Mouse (Mus musculus): ENCODE data around the gene Mrs2.

Mrs2 gene

GRCm38 (mm10) chr13:25019793-25020539 lies at the start of gene Mrs2:
Mrs2 (minus strand) TSS chr13:25020379.
- Histone ChIP-seq H3K27me3 (ENCODE audit: control insufficient read depth, insufficient read depth, low read length, poor library complexity, severe bottlenecking) (no peaks in the 10 kb centered on the region), H3K36me3 (ENCODE audit: control insufficient read depth, insufficient read depth, low read length, poor library complexity, severe bottlenecking) (no peaks in the 10 kb centered on the region)
- DNase-seq (ENCODE audit: low read depth, low spot score): peak; percentile 94

DNA sequence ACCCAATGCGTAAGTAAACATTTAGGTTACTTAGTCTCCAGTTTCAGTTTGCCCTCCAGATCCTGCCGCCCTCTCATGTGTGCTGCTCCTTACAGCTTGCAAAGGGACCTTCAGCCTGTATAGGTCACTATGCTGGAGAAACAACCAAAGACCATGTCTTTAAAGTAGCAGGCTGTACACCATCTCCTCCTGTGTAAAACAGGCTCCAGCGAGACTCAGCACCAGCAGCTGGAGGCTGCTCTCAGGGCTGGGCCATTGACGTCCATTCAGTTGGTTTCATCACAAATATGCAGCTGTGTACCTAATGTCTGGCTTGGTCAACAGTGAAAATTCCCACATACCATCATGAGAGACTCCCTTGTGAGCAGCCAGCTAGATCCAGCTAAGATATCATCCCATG lies 49.6 kb upstream of the Mrs2 start:
- H3K36me3 ChIP-seq (ENCODE audit: control insufficient read depth, insufficient read depth, low read length, poor library complexity, severe bottlenecking): no peaks in the 10 kb centered on the region
- H3K27me3 ChIP-seq (ENCODE audit: control insufficient read depth, insufficient read depth, low read length, poor library complexity, severe bottlenecking): no peaks in the 10 kb centered on the region
- DNase-seq (ENCODE audit: low read depth, low spot score): no peak

GRCm38 (mm10) chr13:25067183-25067582 lies 47.0 kb upstream of the Mrs2 start:
- no peak for DNase-seq (ENCODE audit: low read depth, low spot score)
- H3K27me3 ChIP-seq (ENCODE audit: control insufficient read depth, insufficient read depth, low read length, poor library complexity, severe bottlenecking): no peaks in the 10 kb centered on the region
- no peaks in the 10 kb centered on the region for H3K36me3 ChIP-seq (ENCODE audit: control insufficient read depth, insufficient read depth, low read length, poor library complexity, severe bottlenecking)

- Histone ChIP-seq H3K27me3 (ENCODE audit: control insufficient read depth, insufficient read depth, low read length, poor library complexity, severe bottlenecking) (no peaks in the 10 kb centered on the region), H3K36me3 (ENCODE audit: control insufficient read depth, insufficient read depth, low read length, poor library complexity, severe bottlenecking) (no peaks in the 10 kb centered on the region)
- no peak for DNase-seq (ENCODE audit: low read depth, low spot score)
Observed at GRCm38 (mm10) chr13:25066659-25067058, 46.5 kb upstream of the Mrs2 start.

DNA sequence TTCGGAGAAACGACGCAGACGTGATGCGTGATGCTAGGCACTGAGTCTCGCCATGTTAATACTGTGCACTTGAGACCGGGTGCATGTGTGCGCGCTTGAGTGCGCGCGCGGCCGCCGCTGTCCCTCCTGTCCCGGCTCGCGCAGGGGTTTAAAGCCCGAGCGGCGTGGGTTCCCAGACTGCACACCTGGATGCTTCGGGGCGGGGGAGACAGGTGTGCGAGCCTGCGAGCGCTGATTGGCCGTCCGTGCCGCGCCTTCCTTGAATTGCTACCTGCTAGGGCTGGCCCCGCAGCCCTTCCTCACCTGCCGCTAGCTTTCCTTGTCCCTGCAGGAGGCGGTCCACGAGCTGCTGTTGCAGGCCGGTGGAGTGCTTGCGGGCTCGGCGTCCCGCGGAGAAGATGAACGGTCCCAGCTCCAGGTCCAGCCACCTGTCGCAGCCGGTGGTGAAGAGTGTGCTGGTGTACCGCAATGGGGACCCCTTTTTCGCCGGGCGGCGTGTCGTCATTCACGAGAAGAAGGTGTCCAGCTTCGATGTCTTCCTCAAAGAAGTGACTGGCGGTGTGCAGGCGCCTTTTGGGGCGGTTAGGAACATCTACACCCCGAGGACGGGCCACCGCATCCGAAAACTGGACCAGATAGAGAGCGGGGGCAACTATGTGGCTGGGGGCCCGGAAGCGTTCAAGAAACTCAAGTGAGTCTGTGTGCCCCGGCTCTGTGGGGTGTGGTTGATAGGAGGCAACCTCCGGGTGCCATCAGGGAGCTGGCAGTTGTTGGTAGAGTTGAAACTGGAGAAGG lies 35.9 kb upstream of the Mrs2 start, which contains the start of gene Dcdc2a:
Gene Dcdc2a (plus strand): TSS at position 132 of the 795 bp plus-strand sequence.
- H3K36me3 ChIP-seq (ENCODE audit: control insufficient read depth, insufficient read depth, low read length, poor library complexity, severe bottlenecking): no peaks in the 10 kb centered on the region
- no peak for DNase-seq (ENCODE audit: low read depth, low spot score)
- H3K27me3 ChIP-seq (ENCODE audit: control insufficient read depth, insufficient read depth, low read length, poor library complexity, severe bottlenecking): no peaks in the 10 kb centered on the region; the same call in 1 of the 2 replicates

- no peaks in the 10 kb centered on the region; the same call in 1 of the 2 replicates for H3K27me3 ChIP-seq (ENCODE audit: control insufficient read depth, insufficient read depth, low read length, poor library complexity, severe bottlenecking)
- H3K36me3 ChIP-seq (ENCODE audit: control insufficient read depth, insufficient read depth, low read length, poor library complexity, severe bottlenecking): no peaks in the 10 kb centered on the region
- DNase-seq (ENCODE audit: low read depth, low spot score): peak; percentile 23
Observed at GRCm38 (mm10) chr13:25055111-25055554, 35.0 kb upstream of the Mrs2 start.

DNA sequence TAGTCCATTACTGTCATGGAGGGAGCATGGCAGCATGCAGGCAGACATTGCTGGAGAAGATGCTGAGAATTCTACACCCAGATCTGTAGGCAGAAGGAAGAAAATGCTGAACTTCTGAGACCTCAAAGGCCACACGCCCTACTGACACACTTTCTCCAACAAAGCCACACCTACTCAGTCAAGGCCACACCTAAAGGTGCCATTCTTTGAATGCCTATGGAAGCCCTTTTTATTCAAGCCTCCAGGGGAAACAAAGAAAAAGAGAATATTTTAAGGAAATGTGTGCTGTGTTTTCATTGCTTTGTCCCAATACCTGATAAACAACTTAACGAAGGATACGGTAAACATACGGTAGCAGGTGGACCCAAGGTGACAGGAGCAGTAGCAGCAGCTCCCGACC lies 32.5 kb upstream of the Mrs2 start:
- H3K36me3 ChIP-seq (ENCODE audit: control insufficient read depth, insufficient read depth, low read length, poor library complexity, severe bottlenecking): no peaks in the 10 kb centered on the region
- H3K27me3 ChIP-seq (ENCODE audit: control insufficient read depth, insufficient read depth, low read length, poor library complexity, severe bottlenecking): no peaks in the 10 kb centered on the region; the same call in 1 of the 2 replicates
- no peak for DNase-seq (ENCODE audit: low read depth, low spot score)

DNA sequence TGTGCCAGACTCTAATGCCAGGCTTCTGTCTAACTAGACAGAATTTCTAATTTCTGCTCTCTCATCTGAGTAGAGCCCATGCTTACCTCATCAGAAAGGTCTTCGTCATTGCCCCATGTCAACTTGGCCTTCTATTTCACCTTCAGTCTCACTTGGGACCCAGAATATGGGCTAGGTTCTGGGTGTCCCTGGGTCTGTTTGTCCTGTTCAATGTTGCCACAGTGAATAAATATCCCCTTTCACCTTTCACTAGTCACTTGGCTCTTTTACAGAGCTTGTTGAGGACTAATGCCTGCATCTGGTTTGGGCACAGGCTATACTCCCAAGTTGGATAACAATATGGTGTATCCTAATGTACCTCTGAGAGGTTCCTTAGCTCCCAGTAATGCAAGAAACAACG lies 19.3 kb upstream of the Mrs2 start:
- H3K27me3 ChIP-seq (ENCODE audit: control insufficient read depth, insufficient read depth, low read length, poor library complexity, severe bottlenecking): no peaks in the 10 kb centered on the region
- DNase-seq (ENCODE audit: low read depth, low spot score): no peak
- no peaks in the 10 kb centered on the region for H3K36me3 ChIP-seq (ENCODE audit: control insufficient read depth, insufficient read depth, low read length, poor library complexity, severe bottlenecking)

- Histone ChIP-seq H3K36me3 (ENCODE audit: control insufficient read depth, insufficient read depth, low read length, poor library complexity, severe bottlenecking) (no peaks in the 10 kb centered on the region), H3K27me3 (ENCODE audit: control insufficient read depth, insufficient read depth, low read length, poor library complexity, severe bottlenecking) (no peaks in the 10 kb centered on the region)
- no peak for DNase-seq (ENCODE audit: low read depth, low spot score)
Observed at GRCm38 (mm10) chr13:25027114-25027425, 6.9 kb upstream of the Mrs2 start.

GRCm38 (mm10) chr13:25026409-25027113 lies 6.4 kb upstream of the Mrs2 start:
- Histone ChIP-seq H3K36me3 (ENCODE audit: control insufficient read depth, insufficient read depth, low read length, poor library complexity, severe bottlenecking) (no peaks in the 10 kb centered on the region), H3K27me3 (ENCODE audit: control insufficient read depth, insufficient read depth, low read length, poor library complexity, severe bottlenecking) (no peaks in the 10 kb centered on the region)
- DNase-seq (ENCODE audit: low read depth, low spot score): no peak

GRCm38 (mm10) chr13:25024655-25025054 lies 4.5 kb upstream of the Mrs2 start:
- Histone ChIP-seq H3K27me3 (ENCODE audit: control insufficient read depth, insufficient read depth, low read length, poor library complexity, severe bottlenecking) (no peaks in the 10 kb centered on the region), H3K36me3 (ENCODE audit: control insufficient read depth, insufficient read depth, low read length, poor library complexity, severe bottlenecking) (no peaks in the 10 kb centered on the region)
- DNase-seq (ENCODE audit: low read depth, low spot score): peak; percentile 73

- H3K36me3 ChIP-seq (ENCODE audit: control insufficient read depth, insufficient read depth, low read length, poor library complexity, severe bottlenecking): no peaks in the 10 kb centered on the region
Observed at GRCm38 (mm10) chr13:25023129-25023528, 3.0 kb upstream of the Mrs2 start.

DNA sequence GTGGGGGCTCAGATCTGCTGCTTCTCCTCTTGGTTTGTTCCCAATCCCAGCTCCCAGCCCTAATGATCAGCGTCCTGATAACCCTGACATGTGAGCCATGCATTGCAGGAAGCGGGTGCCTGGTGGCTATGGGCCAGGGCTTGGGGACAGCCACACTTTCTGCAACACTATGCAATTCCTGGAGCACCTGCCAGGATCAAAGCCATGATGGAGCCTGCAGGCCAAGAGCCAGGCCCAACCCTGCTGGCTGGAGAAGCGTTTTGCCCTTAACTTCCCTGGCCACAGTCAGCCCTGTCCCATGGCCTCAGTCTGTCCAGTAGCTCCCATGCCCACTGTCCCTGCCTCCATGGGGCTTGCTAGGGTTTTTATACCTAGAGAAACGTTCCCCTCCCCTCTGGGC lies 2.2 kb upstream of the Mrs2 start:
- Histone ChIP-seq H3K27me3 (ENCODE audit: control insufficient read depth, insufficient read depth, low read length, poor library complexity, severe bottlenecking) (no peaks in the 10 kb centered on the region), H3K36me3 (ENCODE audit: control insufficient read depth, insufficient read depth, low read length, poor library complexity, severe bottlenecking) (no peaks in the 10 kb centered on the region)
- no peak for DNase-seq (ENCODE audit: low read depth, low spot score)

More at GRCm38 (mm10) chr13:25023129-25023528, 3.0 kb upstream of the Mrs2 start:
- no peak for DNase-seq (ENCODE audit: low read depth, low spot score)
- no peaks in the 10 kb centered on the region for H3K27me3 ChIP-seq (ENCODE audit: control insufficient read depth, insufficient read depth, low read length, poor library complexity, severe bottlenecking)

- Histone ChIP-seq H3K36me3 (ENCODE audit: control insufficient read depth, insufficient read depth, low read length, poor library complexity, severe bottlenecking) (no peaks in the 10 kb centered on the region), H3K27me3 (ENCODE audit: control insufficient read depth, insufficient read depth, low read length, poor library complexity, severe bottlenecking) (no peaks in the 10 kb centered on the region)
- no peak for DNase-seq (ENCODE audit: low read depth, low spot score)
Observed at GRCm38 (mm10) chr13:25020540-25020892, 337 bp upstream of the Mrs2 start.

DNA sequence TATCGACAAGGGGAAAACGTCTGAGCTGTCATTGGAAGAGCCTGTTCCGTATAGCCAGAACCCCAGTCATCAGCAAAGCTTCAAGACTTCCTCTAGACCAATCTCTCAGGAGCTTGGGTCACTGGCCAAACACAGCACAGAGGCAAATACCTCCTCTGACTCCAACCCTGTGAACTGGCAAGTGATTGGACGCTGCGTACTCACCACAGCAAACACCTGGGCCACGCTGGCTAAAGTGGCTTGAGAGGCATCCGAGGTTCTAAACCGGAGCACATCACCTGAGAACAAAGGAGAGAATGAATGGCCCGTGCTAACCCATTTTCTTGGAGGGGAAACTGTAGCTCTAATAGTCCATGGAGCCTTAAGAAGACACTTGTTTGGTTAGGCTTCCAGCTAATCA lies 1.9 kb downstream of the Mrs2 start:
- no peak for DNase-seq (ENCODE audit: low read depth, low spot score)
- Histone ChIP-seq H3K27me3 (ENCODE audit: control insufficient read depth, insufficient read depth, low read length, poor library complexity, severe bottlenecking) (no peaks in the 10 kb centered on the region), H3K36me3 (ENCODE audit: control insufficient read depth, insufficient read depth, low read length, poor library complexity, severe bottlenecking) (no peaks in the 10 kb centered on the region)
